Mouse (Mus musculus): ENCODE data around the gene Tctex1d2. TPM values are rescaled to one million over a fixed set of nuclear protein-coding genes. Genes with fewer than 3 reads are reported as not detected.

The Tctex1d2 gene
- total RNA-seq (2023; ENCODE audit: inconsistent age), result 4.3 to 6.6 TPM (median 5.2 TPM) in 4 replicates

DNA sequence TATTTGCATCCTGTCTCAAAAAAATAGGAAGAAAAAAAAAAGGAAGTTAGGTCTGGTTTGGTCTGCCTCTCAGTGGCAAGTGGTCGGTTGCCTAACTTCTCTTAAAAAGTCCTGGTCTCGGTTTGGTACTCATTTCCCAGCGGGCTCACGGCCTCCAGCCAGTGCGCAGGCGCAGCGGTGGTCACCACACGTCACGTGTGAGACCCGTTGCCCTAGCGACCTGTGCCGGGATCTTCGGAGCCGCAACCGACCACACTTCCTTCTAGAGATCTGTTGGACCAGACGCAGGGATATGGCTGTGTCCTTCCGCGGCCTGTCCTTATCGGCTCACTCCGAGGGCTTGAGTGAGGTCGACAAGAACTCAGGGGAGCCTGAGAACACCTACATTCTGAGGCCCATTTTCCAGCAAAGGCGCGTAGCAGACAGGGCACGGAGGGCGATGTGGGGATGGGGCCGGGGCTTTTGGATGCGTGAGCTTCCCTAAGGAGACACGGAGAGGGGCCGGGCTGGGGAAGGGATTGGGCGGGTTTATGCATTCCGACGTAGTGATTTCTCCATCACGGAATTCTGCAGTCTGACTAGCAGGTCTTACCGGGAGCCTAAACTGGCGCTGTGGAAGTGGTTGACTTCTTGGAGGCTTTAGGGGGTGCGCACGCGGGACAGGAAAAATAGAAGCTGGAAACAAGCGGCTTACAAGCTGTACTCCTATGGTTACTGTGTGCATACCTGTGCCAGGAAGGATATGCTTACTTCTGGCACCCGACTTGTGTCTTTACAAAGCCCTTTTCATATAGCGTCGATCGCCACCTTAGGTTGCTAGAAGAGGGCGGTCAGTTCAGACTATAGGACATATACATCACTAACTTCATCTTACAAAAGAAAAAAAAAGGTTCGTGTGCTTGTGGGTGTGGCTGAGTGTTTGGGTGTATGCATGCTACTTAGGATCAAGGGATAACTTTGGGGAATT, at the start of gene Tctex1d2:
Gene Tctex1d2, plus strand, starts transcription at position 186 of the 967 bp plus-strand sequence.

DNA sequence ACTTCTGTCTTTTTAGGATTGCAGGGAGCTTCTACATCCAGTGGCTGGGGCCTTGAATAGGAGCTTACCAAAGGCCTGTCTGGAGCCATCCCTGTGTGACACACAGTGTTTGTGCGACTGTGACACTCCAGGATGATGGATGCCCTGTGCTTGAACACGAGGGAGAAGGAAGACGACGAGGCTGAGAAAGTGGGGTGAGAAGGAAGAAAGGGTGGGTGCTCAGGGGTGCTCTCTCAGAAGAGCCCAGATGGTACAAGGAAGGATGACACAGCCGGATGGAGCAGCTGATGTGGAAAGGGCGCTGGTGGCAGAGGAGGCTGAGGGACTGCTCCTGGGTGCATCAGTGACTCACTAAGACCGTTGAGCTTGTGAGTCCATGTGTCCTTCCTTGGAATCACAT, 19.2 kb upstream of the Tctex1d2 start, which contains the start of gene Tm4sf19:
Gene Tm4sf19, plus strand, starts transcription at position 240 of the 400 bp plus-strand sequence.

DNA sequence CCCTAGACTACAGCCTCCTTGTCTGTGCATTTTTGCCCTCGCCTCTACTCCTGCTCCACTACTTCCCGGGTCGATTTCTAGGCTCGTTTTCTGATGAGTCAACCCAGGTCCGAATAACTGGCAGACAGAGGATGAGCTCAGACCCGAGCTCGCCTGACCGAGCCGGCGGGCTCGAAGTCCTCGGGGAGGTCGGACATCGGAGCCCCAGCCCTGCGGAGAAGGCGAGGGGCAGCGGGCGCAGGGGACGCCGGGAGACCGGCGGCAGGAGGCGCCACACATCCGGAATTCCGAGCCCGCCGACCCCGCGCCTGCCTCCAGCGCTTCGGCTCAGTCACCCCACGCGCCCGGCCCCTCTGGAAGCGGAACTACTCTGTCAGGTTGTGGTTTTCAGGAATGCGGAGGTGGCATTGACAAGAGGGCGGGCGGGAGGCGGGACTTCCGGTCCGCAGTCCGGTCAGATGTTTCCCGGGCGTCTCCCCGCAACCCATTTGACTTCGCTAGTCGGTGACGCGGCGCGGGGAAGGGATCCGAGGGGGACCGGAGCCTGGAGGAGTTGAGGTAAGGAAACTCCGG, 11.1 kb downstream of the Tctex1d2 start, which contains the start of gene Pcyt1a:
Gene Pcyt1a, plus strand, starts transcription at position 448 of the 573 bp plus-strand sequence.

Other genes with a start within 250 kb of the Tctex1d2 start
- not detected in 4 replicates for gene Bex6, start 239.9 kb upstream of the Tctex1d2 start, total RNA-seq (2023; ENCODE audit: inconsistent age)
- 8.8 to 10.3 TPM (median 9.9 TPM) in 4 replicates for gene Fbxo45, start 172.5 kb upstream of the Tctex1d2 start, total RNA-seq (2023; ENCODE audit: inconsistent age)
- gene Wdr53, start 172.5 kb upstream of the Tctex1d2 start, total RNA-seq (2023; ENCODE audit: inconsistent age), result 8.6 to 14.0 TPM (median 12.9 TPM) in 4 replicates
- gene Smco1, start 148.2 kb upstream of the Tctex1d2 start, total RNA-seq (2023; ENCODE audit: inconsistent age), result 0.48 to 0.99 TPM (median 0.68 TPM) in 4 replicates
- 12.8 to 17.4 TPM (median 14.9 TPM) in 4 replicates for gene Rnf168, start 142.2 kb upstream of the Tctex1d2 start, total RNA-seq (2023; ENCODE audit: inconsistent age)
- gene Ubxn7, start 87.4 kb upstream of the Tctex1d2 start, total RNA-seq (2023; ENCODE audit: inconsistent age), result 60.9 to 71.7 TPM (median 68.2 TPM) in 4 replicates
- 0.42 TPM in 1 of 4 replicates, not detected in the others for gene Tm4sf19, start 19.2 kb upstream of the Tctex1d2 start, total RNA-seq (2023; ENCODE audit: inconsistent age)
- 50.1 to 69.7 TPM (median 59.3 TPM) in 4 replicates for gene Pcyt1a, start 11.2 kb downstream of the Tctex1d2 start, total RNA-seq (2023; ENCODE audit: inconsistent age)
- gene Slc51a, start 68.2 kb downstream of the Tctex1d2 start, total RNA-seq (2023; ENCODE audit: inconsistent age), result not detected in 4 replicates
- gene Zdhhc19, start 76.6 kb downstream of the Tctex1d2 start, total RNA-seq (2023; ENCODE audit: inconsistent age), result not detected in 4 replicates
- gene Tfrc, start 189.2 kb downstream of the Tctex1d2 start, total RNA-seq (2023; ENCODE audit: inconsistent age), result 85.6 to 106 TPM (median 93.0 TPM) in 4 replicates
- gene Tnk2, start 224.2 kb downstream of the Tctex1d2 start, total RNA-seq (2023; ENCODE audit: inconsistent age), result 112 to 142 TPM (median 137 TPM) in 4 replicates

All from B cell, adult (primary cell).